Mouse (Mus musculus) retina, embryonic 14.5 days (tissue): ENCODE measurements around the gene Barhl2.

ENCODE experiments used
- DNase-seq: peaks from one replicate; pipeline ENCODE4 v3.0.0-alpha.2; 2015; ENCODE audit warnings: low spot score

Barhl2 gene

DNA sequence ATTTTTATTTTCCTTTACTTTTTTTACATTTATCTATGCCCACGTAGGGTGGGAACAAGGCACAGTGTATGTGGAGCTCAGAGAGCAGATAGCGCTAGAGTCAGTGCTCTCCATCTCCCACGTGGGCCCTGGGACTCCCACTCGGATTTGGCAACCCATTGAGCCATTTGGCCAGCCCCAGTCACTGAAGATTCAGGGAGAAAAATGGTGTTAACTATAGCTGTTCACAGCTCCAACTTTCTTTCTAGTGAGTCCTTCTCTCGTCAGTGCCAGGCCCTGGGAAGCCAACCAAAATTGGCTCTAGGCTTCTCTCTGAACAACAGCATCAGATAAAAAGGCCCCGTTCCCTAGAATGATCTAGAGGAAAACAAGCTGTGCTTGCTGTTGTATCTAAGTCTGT is 42.2 kb downstream of the Barhl2 start:
- no peak for DNase-seq

GRCm38 (mm10) chr5:106402761-106403160 is 55.2 kb downstream of the Barhl2 start:
- DNase-seq = no peak
